Mouse (Mus musculus) cortical plate, adult 2 months (tissue): ENCODE measurements around the gene Foxa3. TPM values are rescaled to one million over a fixed set of nuclear protein-coding genes. Genes with fewer than 3 reads are reported as not detected.

Experiments
- H3K27ac ChIP-seq: fragments of 200-500 bp; 2 replicates; pipeline ENCODE4 v1.5.1; 2012; ENCODE audit warnings: low read length, control low read depth, inconsistent platforms; ENCODE audit not compliant: insufficient read depth
- H3K4me1 ChIP-seq: fragments of 200-500 bp; 2 replicates; pipeline ENCODE4 v1.6.1; 2011; ENCODE audit warnings: low read length; ENCODE audit not compliant: control insufficient read depth, insufficient read depth
- H3K4me3 ChIP-seq: fragments of 200-500 bp; 2 replicates; pipeline ENCODE4 v1.5.1; 2011; ENCODE audit warnings: mild to moderate bottlenecking, low read length, control low read depth; ENCODE audit not compliant: insufficient read depth
- CTCF ChIP-seq: fragments of 200-500 bp; IDR thresholded peaks from 2 replicates; pipeline ENCODE4 v1.5.1; 2011; ENCODE audit warnings: mild to moderate bottlenecking, control low read depth, low read length; ENCODE audit not compliant: insufficient read depth; ENCODE audit errors: extremely low read depth
- POLR2A ChIP-seq: fragments of 200-500 bp; IDR thresholded peaks from 2 replicates; pipeline ENCODE4 v1.6.1; 2011; ENCODE audit warnings: mild to moderate bottlenecking, low read length, control low read depth; ENCODE audit not compliant: insufficient read depth; ENCODE audit errors: extremely low read depth
- polyA plus RNA-seq: library from polyadenylated mRNA; depleted of rRNA; stranded (reverse); fragments of >200 nt; gene quantifications from 2 replicates; pipeline ENCODE4 v1.2.3, GENCODE M21; 2012; rRNA removed

Foxa3 gene
- polyA plus RNA-seq, 1 experiment, result not detected

DNA sequence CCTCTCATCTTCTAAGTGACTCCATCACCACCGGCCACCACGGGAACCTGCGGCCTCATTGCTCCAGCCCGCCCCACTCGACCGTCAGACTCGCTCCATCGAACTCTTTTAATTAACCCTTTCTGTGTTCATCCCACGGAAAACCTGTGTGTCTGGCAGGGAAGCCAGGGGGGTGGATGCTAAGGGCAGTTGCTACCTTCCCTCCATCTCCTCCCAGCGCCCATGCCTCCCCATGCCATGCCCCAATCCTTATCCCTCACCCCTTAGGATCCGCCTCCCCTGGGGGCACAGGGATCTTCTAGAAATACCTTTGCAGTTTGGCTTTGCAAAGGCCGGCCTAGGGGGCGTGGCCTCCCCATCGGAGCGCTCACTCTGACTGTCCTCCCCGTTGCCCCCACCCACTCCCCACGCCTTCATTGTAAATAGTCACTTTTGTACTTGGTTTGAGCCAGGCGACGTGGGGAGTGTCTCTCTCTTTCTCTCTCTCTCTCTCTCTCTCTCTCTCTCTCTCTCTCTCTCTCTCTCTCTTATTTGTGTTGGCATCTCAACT, 60.0 kb downstream of the Foxa3 start:
- TF ChIP-seq CTCF (no peak), POLR2A (no peak)
- Histone ChIP-seq H3K27ac (no peak overlapping the region), H3K4me3 (no peak overlapping the region), H3K4me1 (peaks cover 2% of the 10 kb centered on the region)

Other genes with a start within 250 kb of the Foxa3 start
- gene Psg19, start 225.0 kb downstream of the Foxa3 start, polyA plus RNA-seq, result 0.04 TPM in 1 of 2 replicates, not detected in the other
- gene Psg17, start 201.9 kb downstream of the Foxa3 start, polyA plus RNA-seq, result 0.06 and 0.15 TPM in 2 replicates
- gene Mill2, start 183.6 kb downstream of the Foxa3 start, polyA plus RNA-seq, result 2.5 and 2.6 TPM in 2 replicates
- 15.7 and 16.0 TPM in 2 replicates for gene Pglyrp1, start 152.2 kb downstream of the Foxa3 start, polyA plus RNA-seq
- gene Ccdc61, start 113.1 kb downstream of the Foxa3 start, polyA plus RNA-seq, result 14.7 and 15.8 TPM in 2 replicates
- gene Nova2, start 97.7 kb downstream of the Foxa3 start, polyA plus RNA-seq, result 22.3 and 23.3 TPM in 2 replicates
- 2.8 and 3.3 TPM in 2 replicates for gene Nanos2, start 36.1 kb downstream of the Foxa3 start, polyA plus RNA-seq
- gene Mypop, start 32.3 kb downstream of the Foxa3 start, polyA plus RNA-seq, result 49.7 and 50.8 TPM in 2 replicates
- 27.2 and 28.5 TPM in 2 replicates for gene Irf2bp1, start 19.5 kb downstream of the Foxa3 start, polyA plus RNA-seq
- gene Sympk, start 839 bp upstream of the Foxa3 start, polyA plus RNA-seq, result 113 and 118 TPM in 2 replicates
- gene Rsph6a, start 31.2 kb upstream of the Foxa3 start, polyA plus RNA-seq, result 0.10 and 0.17 TPM in 2 replicates
- 171 and 178 TPM in 2 replicates for gene Dmwd, start 52.7 kb upstream of the Foxa3 start, polyA plus RNA-seq
- gene Dmpk, start 60.3 kb upstream of the Foxa3 start, polyA plus RNA-seq, result 40.9 and 47.6 TPM in 2 replicates
- 4.7 and 5.0 TPM in 2 replicates for gene Six5, start 71.1 kb upstream of the Foxa3 start, polyA plus RNA-seq
- gene Gm4969, start 94.8 kb upstream of the Foxa3 start, polyA plus RNA-seq, result 0.70 and 1.1 TPM in 2 replicates
- 8.2 and 8.6 TPM in 2 replicates for gene Fbxo46, start 96.3 kb upstream of the Foxa3 start, polyA plus RNA-seq
- gene Qpctl, start 125.8 kb upstream of the Foxa3 start, polyA plus RNA-seq, result 16.2 and 17.4 TPM in 2 replicates
- 88.2 and 92.1 TPM in 2 replicates for gene Snrpd2, start 126.2 kb upstream of the Foxa3 start, polyA plus RNA-seq
- gene Gipr, start 142.6 kb upstream of the Foxa3 start, polyA plus RNA-seq, result 3.3 and 3.9 TPM in 2 replicates
- 156 and 157 TPM in 2 replicates for gene Eml2, start 152.9 kb upstream of the Foxa3 start, polyA plus RNA-seq
- gene Gpr4, start 189.0 kb upstream of the Foxa3 start, polyA plus RNA-seq, result 6.1 and 6.5 TPM in 2 replicates
- 41.0 and 41.5 TPM in 2 replicates for gene Opa3, start 204.8 kb upstream of the Foxa3 start, polyA plus RNA-seq
- gene Vasp, start 248.3 kb upstream of the Foxa3 start, polyA plus RNA-seq, result 15.3 and 16.5 TPM in 2 replicates